Mouse (Mus musculus): ENCODE results near the gene Tmprss9. TPM values are rescaled to one million over a fixed set of nuclear protein-coding genes. Genes with fewer than 3 reads are reported as not detected.
A peak's percentile ranks its signal among the peaks of the same experiment; 100 is the strongest.

The Tmprss9 gene
- total and polyA plus RNA-seq, 3 experiments, result 0.15 to 0.25 TPM; not detected in 1

DNA sequence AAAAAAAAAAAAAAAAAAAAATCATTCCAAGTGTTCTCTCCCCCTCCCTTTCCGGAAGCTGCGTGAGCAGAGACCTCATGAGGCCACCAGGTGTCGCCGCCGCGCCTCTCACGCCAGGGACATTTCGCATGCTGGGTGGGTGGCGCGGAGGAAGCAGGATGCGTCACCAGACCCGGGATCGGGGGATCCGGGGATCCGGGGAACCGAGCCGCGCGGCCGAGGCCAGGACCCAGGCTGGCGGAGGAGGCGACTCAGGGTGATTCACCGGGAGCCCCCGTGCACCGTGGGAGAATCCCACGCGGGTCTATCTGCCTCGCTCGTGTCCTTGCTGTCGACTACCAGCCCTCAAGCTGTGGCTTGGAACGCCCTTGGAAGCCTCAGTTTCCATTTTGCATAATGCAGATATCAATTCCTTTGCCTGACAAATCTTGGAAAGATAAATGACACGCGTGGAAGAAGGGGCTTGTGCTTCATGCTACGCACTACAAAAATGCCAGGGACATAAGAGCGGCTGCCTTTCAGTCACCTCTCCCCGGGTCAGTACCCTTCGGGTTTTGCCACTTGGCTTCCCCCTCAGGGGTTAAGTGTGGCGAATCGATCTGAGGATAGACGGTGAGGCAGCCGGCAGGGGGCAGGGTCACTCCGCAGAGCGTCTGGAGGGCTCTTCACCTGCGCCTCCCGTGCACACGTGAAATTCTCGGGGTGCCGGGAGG lies 57.1 kb downstream of the Tmprss9 start:
- peak; percentile 60; the same call in 1 of the 2 replicates for TF ChIP-seq HCFC1 (IDR thresholded peaks at IDR 0.05; ENCODE audit: low read depth, low read length)
- peak; percentile 98 for TF ChIP-seq ZNF384 (IDR thresholded peaks at IDR 0.05; ENCODE audit: low read depth, low read length)
- peak; percentile 39; the same call in 1 of the 2 replicates for TF ChIP-seq NELFE (IDR thresholded peaks at IDR 0.05; ENCODE audit: low read depth, low read length)
- 0 out of 2 replicates have a peak, but pooled peaks have one; percentile 42 for TF ChIP-seq ZKSCAN1 (IDR thresholded peaks at IDR 0.05; ENCODE audit: low read depth, low read length)
- no peak for TF ChIP-seq TAL1 (IDR thresholded peaks at IDR 0.05; ENCODE audit: low read length)
- TF ChIP-seq NRF1 (IDR thresholded peaks at IDR 0.05; ENCODE audit: insufficient read depth, low read depth, low read length, poor library complexity, severe bottlenecking), result 0 out of 2 replicates have a peak, but pooled peaks have one; percentile 26
- TF ChIP-seq EP300 (IDR thresholded peaks at IDR 0.05; ENCODE audit: low read depth in 1 of 2, low read length in 2 of 2), result no peak
- 0 out of 2 replicates have a peak, but pooled peaks have one; percentile 27 for TF ChIP-seq ETS1 (IDR thresholded peaks at IDR 0.05; ENCODE audit: low read depth, low read length)
- TF ChIP-seq GABPA (IDR thresholded peaks at IDR 0.05; ENCODE audit: low read depth, low read length), result no peak
- peak; percentile 88 for TF ChIP-seq ELF1 (IDR thresholded peaks at IDR 0.05; ENCODE audit: low read depth, low read length)
- peak; percentile 91 for TF ChIP-seq ZC3H11A (IDR thresholded peaks at IDR 0.05; ENCODE audit: low read depth, low read length)
- no peak for TF ChIP-seq POLR2AphosphoS2 (IDR thresholded peaks at IDR 0.05; ENCODE audit: low read length)
- peak; percentile 66; the same call in 1 of the 2 replicates for TF ChIP-seq MXI1 (IDR thresholded peaks at IDR 0.05; ENCODE audit: low read depth, low read length)
- peak in 2 of 3 experiments; percentile 87 to 98; a peak in 5 of 6 replicates for TF ChIP-seq CTCF (IDR thresholded peaks at IDR 0.05 in 2 of 3, conservative IDR thresholded peaks at IDR 0.05 in 1 of 3; ENCODE audit: control insufficient read depth in 1 of 3, insufficient read depth in 1 of 3, low read depth in 2 of 3, low read length in 3 of 3, poor library complexity in 1 of 3, severe bottlenecking in 1 of 3)
- 0 out of 2 replicates have a peak, but pooled peaks have one; percentile 10 for TF ChIP-seq TBP (IDR thresholded peaks at IDR 0.05; ENCODE audit: low read depth, low read length)
- TF ChIP-seq MAX (IDR thresholded peaks at IDR 0.05; ENCODE audit: low read length), result no peak
- peak; percentile 99 for TF ChIP-seq MAZ (IDR thresholded peaks at IDR 0.05; ENCODE audit: low read depth, low read length)
- TF ChIP-seq BHLHE40 (IDR thresholded peaks at IDR 0.05; ENCODE audit: borderline replicate concordance, low read depth, low read length), result peak; percentile 63; the same call in 1 of the 2 replicates
- TF ChIP-seq RCOR1 (IDR thresholded peaks at IDR 0.05; ENCODE audit: low read depth, low read length), result 0 out of 2 replicates have a peak, but pooled peaks have one; percentile 33
- no peak for TF ChIP-seq POLR2AphosphoS5 (IDR thresholded peaks at IDR 0.05; ENCODE audit: borderline replicate concordance, low read depth, low read length)
- TF ChIP-seq SIN3A (IDR thresholded peaks at IDR 0.05; ENCODE audit: low read length), result peak; percentile 75
- no peak for TF ChIP-seq USF2 (IDR thresholded peaks at IDR 0.05; ENCODE audit: borderline replicate concordance in 1 of 2, insufficient read depth in 1 of 2, low read depth in 1 of 2, low read length in 2 of 2)
- 0 out of 4 replicates have a peak, but pooled peaks of 1 of the 2 experiments have one; percentile 30 for TF ChIP-seq POLR2A (IDR thresholded peaks at IDR 0.05; ENCODE audit: control insufficient read depth in 1 of 2, insufficient read depth in 1 of 2, low read depth in 1 of 2, low read length in 2 of 2, poor library complexity in 1 of 2)
- TF ChIP-seq CHD1 (IDR thresholded peaks at IDR 0.05; ENCODE audit: low read depth, low read length), result no peak
- 0 out of 2 replicates have a peak, but pooled peaks have one; percentile 19 for TF ChIP-seq TCF12 (IDR thresholded peaks at IDR 0.05; ENCODE audit: low read depth, low read length)
- no peak; the same call in 1 of the 2 replicates for TF ChIP-seq MYC (IDR thresholded peaks at IDR 0.05; ENCODE audit: low read depth, low read length)
- TF ChIP-seq SMC3 (IDR thresholded peaks at IDR 0.05; ENCODE audit: low read depth, low read length), result peak; percentile 94
- TF ChIP-seq RAD21 (IDR thresholded peaks at IDR 0.05; ENCODE audit: low read depth, low read length), result peak; percentile 86
- H3K9me3 ChIP-seq (replicated peaks; ENCODE audit: insufficient read depth, low read length), result no peaks in the 10 kb centered on the region
- peak overlapping the region; percentile 76 for H3K9ac ChIP-seq (ENCODE audit: control insufficient read depth, low read depth, low read length, poor library complexity, severe bottlenecking)
- no peaks in the 10 kb centered on the region for H3K27me3 ChIP-seq (ENCODE audit: control insufficient read depth in 1 of 2, insufficient read depth in 2 of 2, low read length in 2 of 2)
- H3K4me1 ChIP-seq (ENCODE audit: control insufficient read depth in 1 of 2, insufficient read depth in 2 of 2, low read length in 2 of 2), result peaks cover under 1 to 10% of the 10 kb centered on the region in 2 experiments; a peak in 3 of 4 replicates
- peak; percentile 94 for DNase-seq (ENCODE audit: low read depth, low spot score)
- peaks cover 0 to 3% of the 10 kb centered on the region in 2 experiments; a peak in 1 of 4 replicates for H3K36me3 ChIP-seq (ENCODE audit: control insufficient read depth in 1 of 2, insufficient read depth in 2 of 2, low read length in 2 of 2)
- H3K27ac ChIP-seq (ENCODE audit: control insufficient read depth, low read depth, low read length), result peak overlapping the region; percentile 72
- H3K79me2 ChIP-seq (ENCODE audit: control insufficient read depth, insufficient read depth, low read length, poor library complexity), result peaks cover 13% of the 10 kb centered on the region
- peak overlapping the region; percentile 75 to 84 for H3K4me3 ChIP-seq (ENCODE audit: control insufficient read depth in 1 of 2, insufficient read depth in 1 of 2, low read depth in 2 of 2, low read length in 2 of 2)
